Mouse (Mus musculus) layer of hippocampus, postnatal 10 days (tissue): ENCODE data around the gene Olfr1110. TPM values are rescaled to one million over a fixed set of nuclear protein-coding genes. Genes with fewer than 3 reads are reported as not detected.
"Not testable (repeated sequence)": the region's sequence is repeated elsewhere in the genome, so short reads cannot be mapped to it uniquely, and the experiment has no call there.

Experiments
- DNase-seq, 2 experiments: peaks; one replicate each; pipeline ENCODE4 v3.0.0; 2021; ENCODE audit warnings: low spot score in 2 of 2
- long read RNA-seq: library from polyadenylated mRNA; stranded (forward); transcript quantifications from one replicate; pipeline ENCODE4 v2.0.0, GENCODE M21; 2023
- total RNA-seq, 2 experiments: library from RNA; stranded (reverse); gene quantifications; 2 replicates each; pipeline ENCODE4 v1.2.3; 2021

Olfr1110 gene
- total RNA-seq, result not detected
- long read RNA-seq, result 0 reads

DNA sequence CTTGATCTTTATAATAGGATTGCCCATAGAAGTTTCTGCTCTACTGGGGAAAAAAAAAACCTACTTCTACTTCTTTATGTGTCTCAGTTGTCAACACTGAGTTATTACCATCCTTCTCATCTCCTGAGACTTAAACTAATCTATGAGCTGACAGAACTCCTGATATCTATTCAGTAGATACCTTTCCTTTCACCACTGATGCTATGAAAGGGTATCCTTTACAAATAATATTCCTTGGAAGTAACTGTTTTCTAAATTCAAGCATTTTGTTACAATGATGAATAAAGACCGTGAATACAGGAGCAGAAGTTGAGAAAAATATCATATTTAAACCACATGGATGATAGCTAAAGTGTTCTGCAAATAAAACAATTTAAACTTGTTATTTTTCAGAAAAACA is at the start of gene Olfr1110:
Gene Olfr1110 (minus strand): TSS at position 101 of the 400 bp plus-strand sequence.
- no peak for DNase-seq

DNA sequence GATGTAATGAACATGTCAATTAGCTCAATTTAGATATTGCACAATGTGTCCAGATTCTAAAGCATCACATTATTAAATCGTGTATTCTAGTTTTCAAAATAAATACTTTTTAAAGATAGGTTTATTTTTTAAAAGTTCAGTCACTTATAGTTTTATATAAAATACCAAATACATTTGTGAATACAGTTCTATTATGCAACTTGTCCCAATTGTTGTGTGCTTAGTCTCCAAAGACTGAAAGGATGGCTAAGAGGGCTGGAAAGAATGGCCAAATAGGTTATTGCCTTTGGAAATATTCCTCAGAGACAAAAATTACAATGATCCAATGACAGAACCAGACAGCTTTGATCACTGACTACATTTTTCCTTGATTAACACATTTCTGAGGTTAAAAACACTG is 47.4 kb upstream of the Olfr1110 start, which contains the start of gene Olfr1112:
Gene Olfr1112 (plus strand): TSS at position 301 of the 400 bp plus-strand sequence.
- no peak for DNase-seq

DNA sequence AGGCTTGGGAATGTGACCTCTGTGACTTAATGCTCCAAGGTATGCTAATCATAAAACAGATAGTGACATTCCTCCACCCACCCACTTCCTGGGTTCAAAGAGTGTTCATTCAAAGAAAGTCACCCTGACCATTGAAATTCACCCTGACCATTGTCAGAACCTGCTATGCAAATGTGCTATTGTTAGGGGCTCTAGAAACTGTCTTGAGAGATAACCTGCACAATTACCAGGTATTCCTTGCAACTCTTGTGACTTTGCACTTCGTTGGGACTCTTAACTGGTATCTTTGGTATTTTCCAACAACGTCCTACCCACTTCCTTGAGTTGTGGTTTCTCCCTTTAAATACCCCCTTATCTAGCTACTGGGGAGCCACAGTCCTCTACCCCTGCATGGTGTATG is 27.6 kb upstream of the Olfr1110 start:
- not testable (repeated sequence) for DNase-seq

DNA sequence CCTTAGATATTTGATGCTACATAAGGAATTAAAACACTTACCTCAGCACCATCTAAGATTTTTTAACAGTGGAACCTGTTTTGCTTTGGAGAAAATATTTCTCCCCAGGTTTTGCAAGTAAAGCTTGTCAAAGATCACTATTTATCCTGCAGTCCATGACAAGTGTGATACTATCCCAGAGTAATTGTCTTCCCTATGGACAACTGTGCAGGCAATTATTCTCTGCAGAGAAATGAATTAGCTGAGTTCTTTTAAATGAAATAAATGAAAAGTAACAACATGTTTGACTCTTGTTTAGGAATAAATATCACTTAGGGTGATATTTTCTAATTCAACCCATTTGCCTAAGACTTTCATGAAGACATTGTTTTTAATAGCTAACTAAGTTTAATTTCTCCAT is 12.4 kb upstream of the Olfr1110 start, which contains the start of gene Olfr1111:
Gene Olfr1111 (minus strand): TSS at position 101 of the 400 bp plus-strand sequence.
- DNase-seq, result no peak

DNA sequence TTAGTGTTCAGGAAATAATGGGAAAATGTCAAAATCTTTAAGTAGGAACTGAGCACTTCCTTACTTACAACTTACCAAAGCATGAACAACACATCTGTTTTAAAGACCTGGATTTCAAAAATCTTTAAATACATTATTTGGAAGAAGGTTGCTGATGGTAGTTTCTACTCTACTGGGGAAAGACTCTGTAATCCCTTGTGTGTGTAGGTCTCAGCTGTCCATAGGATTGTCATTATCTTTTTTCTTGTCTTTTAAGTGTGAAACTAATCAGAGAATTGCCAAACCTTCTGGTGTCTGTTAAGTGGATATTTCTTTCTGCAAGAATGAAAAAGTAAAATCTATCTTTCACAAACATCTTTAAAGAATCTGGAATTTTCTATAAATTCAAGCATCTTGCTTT is 25.6 kb downstream of the Olfr1110 start, which contains the start of gene Olfr259:
Gene Olfr259 (minus strand): TSS at position 101 of the 400 bp plus-strand sequence.
- no peak for DNase-seq

DNA sequence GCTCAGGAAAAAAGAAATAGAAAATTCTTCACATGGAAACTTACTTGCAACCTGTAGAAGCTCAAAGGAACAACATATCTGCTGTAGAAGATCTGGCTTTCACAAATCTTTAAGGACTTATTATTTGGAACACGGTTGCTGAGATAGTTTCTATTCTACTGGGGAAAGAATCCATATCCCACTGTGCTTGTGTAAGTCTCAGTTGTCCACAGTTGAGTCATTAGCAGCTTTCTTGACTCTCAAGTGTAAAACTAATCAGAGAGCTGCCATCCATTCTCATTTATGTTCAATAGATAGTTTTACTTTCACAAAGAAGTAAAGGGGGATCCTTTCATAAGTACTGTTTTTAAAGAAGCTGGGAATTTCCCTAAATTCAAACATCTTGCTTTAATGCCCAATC is 44.2 kb downstream of the Olfr1110 start, which contains the start of gene Olfr1109:
Gene Olfr1109 (minus strand): TSS at position 101 of the 400 bp plus-strand sequence.
- no peak for DNase-seq

Other genes starting within 250 kb of the Olfr1110 start
- not detected for gene Olfr1097, start 248.1 kb downstream of the Olfr1110 start, total RNA-seq
- gene Olfr1098, start 215.8 kb downstream of the Olfr1110 start, total RNA-seq, result not detected
- not detected for gene Olfr1099, start 179.6 kb downstream of the Olfr1110 start, total RNA-seq
- not detected for gene Olfr1100, start 160.3 kb downstream of the Olfr1110 start, total RNA-seq
- not detected for gene Olfr1101, start 149.1 kb downstream of the Olfr1110 start, total RNA-seq
- gene Olfr1102, start 141.9 kb downstream of the Olfr1110 start, total RNA-seq, result not detected
- gene Olfr1104, start 113.2 kb downstream of the Olfr1110 start, total RNA-seq, result not detected
- not detected for gene Olfr1105, start 103.8 kb downstream of the Olfr1110 start, total RNA-seq
- gene Olfr1106, start 88.0 kb downstream of the Olfr1110 start, total RNA-seq, result not detected
- gene Olfr1107, start 64.5 kb downstream of the Olfr1110 start, total RNA-seq, result not detected
- gene Olfr1109, start 44.3 kb downstream of the Olfr1110 start, total RNA-seq, result not detected
- not detected for gene Olfr259, start 25.7 kb downstream of the Olfr1110 start, total RNA-seq
- not detected for gene Olfr1111, start 12.3 kb upstream of the Olfr1110 start, total RNA-seq
- not detected for gene Olfr1112, start 47.5 kb upstream of the Olfr1110 start, total RNA-seq
- gene Olfr1113, start 68.7 kb upstream of the Olfr1110 start, total RNA-seq, result not detected
- gene Olfr1115, start 107.7 kb upstream of the Olfr1110 start, total RNA-seq, result not detected
- gene Olfr1116, start 127.2 kb upstream of the Olfr1110 start, total RNA-seq, result not detected
- gene Olfr1118, start 167.3 kb upstream of the Olfr1110 start, total RNA-seq, result not detected
- gene Olfr1120, start 214.5 kb upstream of the Olfr1110 start, total RNA-seq, result not detected
- gene Olfr1121, start 229.6 kb upstream of the Olfr1110 start, total RNA-seq, result not detected
- not detected for gene Olfr1122, start 245.5 kb upstream of the Olfr1110 start, total RNA-seq